Mouse (Mus musculus) cerebellum, adult 8-10 months (tissue): Measurements from ENCODE around the gene Vmn1r70.

Experiments used
- DNase-seq: peaks from one replicate; pipeline ENCODE4 v3.0.0; 2022

Vmn1r70 gene

GRCm38 (mm10) chr7:10631232-10631631 is at the start of gene Vmn1r70:
TSS of gene Vmn1r70 (plus strand) at chr7:10631532.
- no peak for DNase-seq

GRCm38 (mm10) chr7:10613559-10613958 is 17.8 kb upstream of the Vmn1r70 start, which contains the start of gene Vmn1r69:
TSS of gene Vmn1r69 (minus strand) at chr7:10613659.
- DNase-seq, result no peak
